Mouse (Mus musculus) cerebellum, postnatal 10 days (tissue): Measurements from ENCODE around the gene Cel.

Experiments
- DNase-seq, 2 experiments: peaks; one replicate each; pipeline ENCODE4 v3.0.0; 2021; ENCODE audit warnings: mixed read lengths in 2 of 2

Gene Cel

DNA sequence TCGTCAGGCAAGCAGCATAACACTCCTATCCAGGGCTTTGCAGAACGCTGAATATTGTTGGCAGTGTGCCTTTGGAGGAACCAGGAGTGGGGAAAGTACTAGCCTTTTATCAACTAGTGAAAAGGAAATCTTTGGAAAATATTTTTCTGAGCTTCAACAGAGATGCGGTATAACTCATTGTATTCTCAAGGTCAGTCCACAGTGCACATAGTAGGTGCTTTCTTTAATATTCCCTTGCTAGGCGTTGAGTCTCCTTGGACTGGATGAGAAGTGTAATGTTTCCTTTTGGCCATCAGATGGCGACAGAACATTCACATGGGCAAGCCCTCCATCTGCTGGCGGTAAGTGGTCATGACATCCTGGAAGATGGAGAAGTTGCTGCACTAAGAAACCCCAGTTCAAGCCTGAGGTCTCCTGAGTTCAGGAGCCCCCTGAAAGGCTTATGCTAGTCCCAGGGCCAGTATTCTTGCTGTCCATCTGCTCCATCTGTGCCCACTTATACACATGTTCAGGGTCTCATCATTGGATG is 21.9 kb upstream of the Cel start:
- peak; percentile 90 to 91 for DNase-seq

- DNase-seq: no peak
Observed at GRCm38 (mm10) chr2:28583651-28584050, 20.4 kb upstream of the Cel start, which contains the start of gene Gtf3c5. TSS of gene Gtf3c5 (minus strand) at chr2:28583751.

DNA sequence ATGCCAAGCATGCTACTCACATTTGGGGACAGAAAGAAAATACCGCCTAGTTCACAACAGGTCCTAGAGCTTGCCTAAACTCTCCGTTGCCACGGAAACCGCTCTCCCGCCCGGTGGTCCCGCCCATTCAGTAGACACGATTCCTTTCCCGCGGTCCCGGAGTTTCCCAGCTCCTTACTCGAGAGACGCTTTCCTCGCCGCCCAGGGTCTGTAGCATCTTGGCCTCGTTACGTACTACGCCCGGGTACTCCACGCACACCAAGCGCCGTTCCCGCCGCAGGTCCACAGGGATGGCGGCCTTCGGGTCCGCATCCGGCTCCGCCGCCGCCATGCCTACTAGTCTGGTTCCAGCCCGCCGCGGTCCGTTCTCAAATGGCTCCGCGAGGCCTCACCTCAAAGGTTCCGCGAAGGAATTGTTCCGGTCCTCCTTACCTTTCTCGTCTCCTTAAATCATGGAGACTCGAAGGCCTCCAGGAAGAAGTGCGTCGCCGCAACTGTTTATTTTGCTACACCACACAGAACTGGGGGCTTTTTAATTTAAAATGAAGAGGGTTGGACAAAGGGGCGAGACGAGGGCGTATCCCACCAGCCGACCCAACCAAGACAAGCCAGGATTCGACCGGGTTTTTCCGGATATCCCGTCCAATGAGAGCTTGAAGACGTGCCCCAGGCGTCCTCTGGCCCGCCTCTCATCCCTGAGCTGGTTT is 19.6 kb upstream of the Cel start:
- DNase-seq: peak; percentile 93

DNA sequence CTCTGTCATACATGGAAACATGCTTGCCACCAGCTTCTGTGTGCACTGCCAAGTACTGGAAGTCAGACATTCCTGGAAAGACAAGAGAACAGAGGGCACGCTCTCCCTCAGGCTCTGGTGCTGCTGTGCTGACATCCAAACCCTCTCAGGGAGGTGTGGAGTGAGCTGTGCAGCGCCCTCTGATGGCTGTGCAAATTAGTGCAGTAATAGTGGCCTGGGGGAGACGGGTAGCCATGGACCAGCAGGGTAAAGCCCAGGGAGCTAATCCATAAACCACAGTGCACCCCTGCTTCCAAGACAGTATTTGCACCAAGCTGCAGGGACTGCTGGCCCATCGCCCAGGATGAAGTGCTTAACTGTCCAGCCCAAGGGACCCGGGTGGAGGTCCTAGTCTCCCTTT is 14.8 kb upstream of the Cel start:
- DNase-seq: peak; percentile 56 to 57

DNA sequence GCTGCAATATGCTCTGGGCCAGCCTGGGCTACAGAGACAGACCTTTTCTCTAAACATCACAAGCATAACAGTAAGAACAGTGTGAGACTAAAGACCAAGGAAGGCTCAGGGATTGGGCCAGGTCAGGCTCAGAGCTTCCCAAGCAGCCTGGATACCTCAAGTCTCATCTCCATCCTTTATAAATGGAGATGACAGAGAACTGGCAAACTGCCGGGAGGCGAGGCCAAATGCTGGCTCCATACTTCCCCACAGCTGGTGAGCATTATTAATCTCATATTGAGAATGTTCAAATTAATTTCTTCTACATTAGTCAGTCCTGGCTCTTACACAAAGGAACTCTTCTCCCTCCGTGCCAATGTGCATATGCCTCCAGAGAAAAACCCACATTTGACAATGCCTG is 13.6 kb upstream of the Cel start:
- peak; percentile 86 to 88 for DNase-seq

DNA sequence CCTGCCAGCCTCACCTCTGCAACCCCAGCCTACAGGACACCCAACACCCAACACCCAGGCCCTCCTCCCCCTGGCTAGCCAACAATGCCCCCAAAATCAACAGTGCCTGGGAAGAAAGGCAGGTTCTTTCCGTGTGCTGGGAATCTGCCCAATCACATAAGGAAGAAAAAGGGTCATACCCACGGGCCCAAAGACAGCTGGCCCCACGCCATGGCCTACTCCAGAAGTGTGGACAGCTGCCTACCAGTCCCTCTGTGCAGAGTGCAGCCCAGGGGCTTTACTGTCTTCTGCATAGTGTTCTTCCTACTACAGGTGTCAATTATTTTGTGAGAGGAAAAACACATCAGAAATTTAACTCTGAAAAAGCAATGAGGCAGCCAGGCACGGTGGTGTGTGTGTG is 12.1 kb upstream of the Cel start:
- DNase-seq: peak; percentile 51 to 56

DNA sequence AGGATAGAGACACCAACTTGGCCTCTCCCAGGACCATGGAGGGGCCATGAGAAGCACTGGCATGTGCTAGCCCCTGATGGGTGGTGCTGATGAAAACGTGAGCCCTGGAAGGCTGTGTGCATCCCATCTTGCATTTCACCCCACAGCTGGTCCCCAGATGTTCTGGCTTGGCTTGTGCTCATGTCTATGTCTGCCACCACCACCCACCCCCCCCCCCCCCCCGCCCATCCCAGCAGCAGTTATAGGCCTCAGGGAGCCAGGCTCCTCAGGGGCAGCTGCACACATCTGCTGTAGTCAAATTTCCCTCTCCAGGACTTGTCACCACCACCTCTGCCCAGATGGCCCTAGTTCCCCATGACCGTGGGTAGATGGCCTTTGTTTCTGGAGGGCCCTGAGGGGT is 6.7 kb upstream of the Cel start:
- DNase-seq: no peak

GRCm38 (mm10) chr2:28566545-28566944 is 3.3 kb upstream of the Cel start:
- DNase-seq: no peak

GRCm38 (mm10) chr2:28564380-28564779 is 1.2 kb upstream of the Cel start:
- DNase-seq: no peak

DNA sequence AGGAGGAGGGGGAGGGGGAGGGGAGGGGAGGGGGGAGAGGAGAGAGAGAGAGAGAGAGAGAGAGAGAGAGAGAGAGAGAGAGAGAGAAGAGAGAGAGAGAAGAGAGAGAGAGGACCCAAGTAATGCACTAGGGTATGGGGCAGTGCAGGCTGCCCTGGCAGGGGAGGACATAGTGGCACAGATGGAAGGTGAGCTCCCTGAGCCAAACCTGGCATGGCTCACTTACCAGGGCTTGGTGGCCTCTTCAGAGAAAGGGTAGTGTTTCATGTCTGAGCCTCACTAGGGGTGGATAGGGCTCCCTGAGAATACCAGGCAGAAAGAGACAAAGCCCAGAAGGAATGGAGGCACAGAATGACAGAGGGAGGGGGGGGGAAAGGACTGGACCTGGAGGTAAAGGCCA is 627 bp upstream of the Cel start:
- no peak for DNase-seq

- DNase-seq: peak in 1 of 2 experiments; percentile 61
Observed at GRCm38 (mm10) chr2:28557452-28557851, 5.8 kb downstream of the Cel start.

- peak; percentile 59 to 63 for DNase-seq
Observed at GRCm38 (mm10) chr2:28552301-28552700, 10.9 kb downstream of the Cel start.

GRCm38 (mm10) chr2:28549157-28549556 is 14.0 kb downstream of the Cel start:
- DNase-seq: no peak

GRCm38 (mm10) chr2:28547237-28548172 is 15.7 kb downstream of the Cel start:
- peak; percentile 93 to 96 for DNase-seq

- DNase-seq: peak; percentile 59 to 61
Observed at GRCm38 (mm10) chr2:28546560-28546959, 16.6 kb downstream of the Cel start.

DNA sequence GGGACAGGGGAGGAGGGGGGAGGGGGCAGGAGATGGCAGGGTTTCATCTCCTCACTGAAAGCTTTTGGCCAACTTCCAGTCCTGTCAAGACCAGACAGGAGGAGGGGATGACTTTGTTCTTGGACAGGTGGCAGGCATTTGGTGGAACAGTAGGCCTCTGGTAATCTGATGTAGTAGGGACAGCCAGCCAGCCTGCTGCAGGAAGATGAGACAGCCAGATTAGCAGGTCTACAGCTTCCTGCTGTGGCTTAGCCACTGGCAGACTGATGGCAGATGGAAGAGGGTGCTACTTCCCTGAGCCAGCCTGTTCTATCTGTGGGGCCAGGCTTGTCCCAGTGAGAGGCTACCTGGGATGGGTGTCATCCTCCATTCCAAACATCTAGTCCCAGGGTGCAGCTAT is 17.2 kb downstream of the Cel start:
- peak; percentile 91 to 95 for DNase-seq

DNA sequence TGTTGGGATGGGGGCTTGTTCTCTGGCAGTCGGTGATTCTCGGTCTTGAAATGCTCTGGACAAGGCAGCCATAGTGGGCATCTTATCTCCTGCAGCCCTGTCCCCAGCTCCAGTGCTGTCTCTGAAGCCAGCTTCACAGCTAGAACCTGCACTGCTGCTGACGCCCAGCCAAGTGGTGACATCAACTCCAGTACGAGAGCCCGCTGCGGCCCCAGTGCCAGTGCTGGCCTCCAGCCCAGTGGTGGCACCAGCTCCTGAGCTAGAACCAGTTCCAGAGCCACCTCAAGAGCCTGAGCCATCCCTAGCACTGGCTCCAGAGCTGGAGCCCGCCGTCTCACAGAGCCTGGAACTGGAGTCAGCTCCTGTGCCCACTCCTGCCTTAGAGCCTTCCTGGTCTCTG is 19.3 kb downstream of the Cel start:
- DNase-seq: peak; percentile 96

- DNase-seq: no peak
Observed at GRCm38 (mm10) chr2:28540587-28541227, 22.5 kb downstream of the Cel start.

DNA sequence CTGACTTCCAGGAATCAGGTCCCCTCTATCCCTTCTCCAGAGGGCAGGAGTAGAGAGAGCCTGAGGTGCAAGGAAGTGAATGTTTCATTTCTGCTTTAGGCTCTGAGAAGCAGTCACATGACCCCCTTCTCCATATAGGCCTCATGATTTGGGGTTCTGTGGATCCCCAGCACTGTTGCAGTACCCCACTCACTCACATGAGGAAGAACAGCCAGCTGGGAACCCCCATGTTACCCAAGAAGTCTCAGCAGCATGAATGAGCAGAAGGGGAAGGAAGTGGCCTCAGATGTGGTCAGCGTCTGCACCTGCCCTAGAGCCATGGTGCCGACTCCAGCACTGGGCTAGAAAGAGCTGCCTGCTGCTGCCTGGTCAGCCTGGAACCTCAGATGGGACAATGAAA is 23.3 kb downstream of the Cel start:
- DNase-seq: no peak

GRCm38 (mm10) chr2:28539206-28539605 is 24.0 kb downstream of the Cel start:
- DNase-seq: peak; percentile 85 to 90

GRCm38 (mm10) chr2:28538817-28539128 is 24.4 kb downstream of the Cel start:
- DNase-seq: peak; percentile 74 to 80

DNA sequence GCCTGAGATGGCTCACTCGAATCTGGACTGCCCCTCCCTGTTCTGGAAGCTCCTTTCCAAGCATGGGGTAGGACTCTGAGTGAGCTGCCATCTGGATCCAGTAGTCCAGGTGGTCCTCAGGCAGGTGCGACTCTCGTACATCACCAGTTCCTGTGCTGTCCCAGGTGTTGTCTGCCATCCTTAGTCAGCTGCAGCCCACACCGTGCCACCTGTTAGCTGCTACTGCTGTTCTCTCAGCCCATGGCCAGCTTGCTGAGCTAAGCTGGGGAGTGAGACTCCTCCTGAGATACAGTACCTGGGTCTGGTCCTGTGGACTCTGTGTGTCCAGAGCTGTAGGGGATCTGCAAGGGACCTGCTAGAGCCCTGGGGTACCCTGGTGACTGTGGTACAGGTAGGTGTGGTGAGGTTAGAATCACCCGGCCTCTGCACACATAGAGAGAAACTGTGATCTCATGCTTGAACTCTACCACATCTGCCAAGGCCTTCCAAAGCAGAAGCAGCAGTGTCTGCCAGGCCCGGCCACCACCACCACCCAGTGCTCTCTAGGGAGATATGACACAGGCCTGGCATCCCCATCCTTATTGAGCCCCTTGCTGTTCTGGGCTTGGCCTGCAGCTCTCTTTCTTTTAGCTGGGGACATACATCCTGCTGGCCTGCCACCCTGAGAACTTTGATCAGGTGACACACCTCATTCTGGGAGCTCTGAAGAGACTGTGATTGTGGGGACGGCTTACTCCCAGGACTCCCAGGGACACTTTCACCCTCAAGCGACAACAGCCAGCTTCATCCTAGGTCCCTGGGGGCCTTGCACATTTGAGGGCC is 25.0 kb downstream of the Cel start:
- DNase-seq: peak in 1 of 2 experiments; percentile 27

DNA sequence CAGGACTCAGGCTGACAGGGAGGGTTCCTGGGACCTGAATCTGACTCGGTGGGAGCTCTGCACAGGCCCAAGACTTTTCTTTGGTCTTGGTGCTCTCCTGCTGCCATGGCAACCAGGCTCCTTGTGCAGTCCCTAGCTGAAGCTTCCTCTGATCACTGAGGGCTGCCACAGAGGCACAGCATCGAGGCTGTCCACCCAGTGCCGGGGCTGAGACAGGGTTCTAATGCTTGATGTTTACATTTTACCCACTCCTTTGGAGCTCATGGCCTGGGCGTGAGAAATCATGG is 25.6 kb downstream of the Cel start:
- peak; percentile 36 to 48 for DNase-seq
